Mouse (Mus musculus) megakaryocyte, embryonic 14.5 days (primary cell): ENCODE results near the gene Tef.

Experiments used
- FLI1 ChIP-seq: IDR thresholded peaks from 2 replicates; pipeline ENCODE4 v1.6.1; 2012; ENCODE audit warnings: low read length, inconsistent platforms, mixed read lengths
- GATA1 ChIP-seq: IDR thresholded peaks from 3 replicates; pipeline ENCODE4 v1.6.1; 2012; ENCODE audit warnings: mixed read lengths, low read length, inconsistent platforms, borderline replicate concordance

GRCm38 (mm10) chr15:81858138-81858516 is 55.9 kb downstream of the Tef start:
- no peak for TF ChIP-seq GATA1
- TF ChIP-seq FLI1: no peak
